Mouse (Mus musculus): ENCODE measurements around the gene Foxo4. TPM values are rescaled to one million over a fixed set of nuclear protein-coding genes. Genes with fewer than 3 reads are reported as not detected.
A peak's percentile ranks its signal among the peaks of the same experiment; 100 is the strongest.

Foxo4 gene
- polyA plus RNA-seq, 1 experiment from 2014 or later: 8.8 TPM

GRCm38 (mm10) chrX:101285953-101286670, 31.8 kb downstream of the Foxo4 start:
- 0 out of 2 replicates have a peak, but pooled peaks cover 8% of the 10 kb centered on the region for H3K27me3 ChIP-seq (ENCODE audit: control insufficient read depth, insufficient read depth, low read length)
- H3K9me3 ChIP-seq (ENCODE audit: control insufficient read depth, low read length): no peaks in the 10 kb centered on the region
- no peak overlapping the region for H3K27ac ChIP-seq (replicated peaks; ENCODE audit: low read depth, low read length)
- H3K4me2 ChIP-seq (ENCODE audit: low read depth, severe bottlenecking): no peak overlapping the region
- H3K36me3 ChIP-seq (ENCODE audit: control insufficient read depth, insufficient read depth, low read length): peaks cover 6% of the 10 kb centered on the region
- H3K9ac ChIP-seq (ENCODE audit: low read length): no peak overlapping the region
- no peak overlapping the region for H3K4me3 ChIP-seq (ENCODE audit: low read depth, low read length)
- DNase-seq (ENCODE audit: low spot score): no peak
- WGBS: 89% methylated on average over 14 of the region's 14 CpGs
- no peak for ATAC-seq (ENCODE audit: insufficient number of reproducible peaks, low FRiP score, low TSS enrichment, low read depth)
- H3K4me1 ChIP-seq (ENCODE audit: control insufficient read depth, insufficient read depth, low read length): no peaks in the 10 kb centered on the region

GRCm38 (mm10) chrX:101287543-101287942, 33.2 kb downstream of the Foxo4 start:
- H3K36me3 ChIP-seq (ENCODE audit: control insufficient read depth, insufficient read depth, low read length): peaks cover 9% of the 10 kb centered on the region
- H3K27me3 ChIP-seq (ENCODE audit: control insufficient read depth, insufficient read depth, low read length): 0 out of 2 replicates have a peak, but pooled peaks cover 8% of the 10 kb centered on the region
- no peak overlapping the region for H3K4me2 ChIP-seq (ENCODE audit: low read depth, severe bottlenecking)
- H3K4me1 ChIP-seq (ENCODE audit: control insufficient read depth, insufficient read depth, low read length): no peaks in the 10 kb centered on the region
- no peak overlapping the region for H3K27ac ChIP-seq (replicated peaks; ENCODE audit: low read depth, low read length)
- DNase-seq (ENCODE audit: low spot score) (no peak), ATAC-seq (ENCODE audit: insufficient number of reproducible peaks, low FRiP score, low TSS enrichment, low read depth) (no peak)
- WGBS: 90% methylated on average over 3 of the region's 3 CpGs
- no peaks in the 10 kb centered on the region for H3K9me3 ChIP-seq (ENCODE audit: control insufficient read depth, low read length)
- no peak overlapping the region for H3K9ac ChIP-seq (ENCODE audit: low read length)
- H3K4me3 ChIP-seq (ENCODE audit: low read depth, low read length): no peak overlapping the region

GRCm38 (mm10) chrX:101288432-101288831, 34.1 kb downstream of the Foxo4 start:
- Histone ChIP-seq H3K4me2 (ENCODE audit: low read depth, severe bottlenecking) (no peak overlapping the region), H3K4me1 (ENCODE audit: control insufficient read depth, insufficient read depth, low read length) (no peaks in the 10 kb centered on the region), H3K36me3 (ENCODE audit: control insufficient read depth, insufficient read depth, low read length) (peaks cover 9% of the 10 kb centered on the region), H3K9ac (ENCODE audit: low read length) (no peak overlapping the region), H3K9me3 (ENCODE audit: control insufficient read depth, low read length) (no peaks in the 10 kb centered on the region), H3K27me3 (ENCODE audit: control insufficient read depth, insufficient read depth, low read length) (0 out of 2 replicates have a peak, but pooled peaks cover 10% of the 10 kb centered on the region), H3K4me3 (ENCODE audit: low read depth, low read length) (no peak overlapping the region), H3K27ac (replicated peaks; ENCODE audit: low read depth, low read length) (no peak overlapping the region)
- 87% methylated on average over 6 of the region's 6 CpGs for WGBS
- DNase-seq (ENCODE audit: low spot score) (no peak), ATAC-seq (ENCODE audit: insufficient number of reproducible peaks, low FRiP score, low TSS enrichment, low read depth) (no peak)

DNA sequence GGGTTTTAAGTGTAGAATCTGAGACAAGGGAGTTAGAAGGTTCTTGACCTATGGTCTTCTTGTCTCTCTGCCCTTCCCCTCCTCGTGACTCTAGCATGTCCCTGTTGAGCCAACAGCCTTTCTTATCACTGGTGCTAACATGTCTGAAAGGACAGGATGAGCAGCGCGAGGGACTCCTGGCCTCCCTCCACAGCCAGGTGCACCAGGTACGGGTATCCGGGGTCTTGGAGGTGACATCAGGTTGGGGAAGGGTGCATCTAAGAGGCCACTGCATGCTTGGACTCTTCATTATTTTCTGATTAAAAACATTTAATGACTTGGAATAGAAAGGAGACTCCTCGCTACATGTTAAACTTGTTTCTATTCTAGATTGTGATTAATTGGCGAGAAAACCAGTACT, 34.7 kb downstream of the Foxo4 start:
- H3K9me3 ChIP-seq (ENCODE audit: control insufficient read depth, low read length): no peaks in the 10 kb centered on the region
- ATAC-seq (ENCODE audit: insufficient number of reproducible peaks, low FRiP score, low TSS enrichment, low read depth) (no peak), DNase-seq (ENCODE audit: low spot score) (no peak)
- no peak overlapping the region for H3K4me2 ChIP-seq (ENCODE audit: low read depth, severe bottlenecking)
- H3K36me3 ChIP-seq (ENCODE audit: control insufficient read depth, insufficient read depth, low read length): peaks cover 9% of the 10 kb centered on the region
- no peak overlapping the region for H3K27ac ChIP-seq (replicated peaks; ENCODE audit: low read depth, low read length)
- H3K4me1 ChIP-seq (ENCODE audit: control insufficient read depth, insufficient read depth, low read length): no peaks in the 10 kb centered on the region
- no peak overlapping the region for H3K9ac ChIP-seq (ENCODE audit: low read length)
- 92% methylated on average over 7 of the region's 7 CpGs for WGBS
- 0 out of 2 replicates have a peak, but pooled peaks cover 11% of the 10 kb centered on the region for H3K27me3 ChIP-seq (ENCODE audit: control insufficient read depth, insufficient read depth, low read length)
- H3K4me3 ChIP-seq (ENCODE audit: low read depth, low read length): no peak overlapping the region

DNA sequence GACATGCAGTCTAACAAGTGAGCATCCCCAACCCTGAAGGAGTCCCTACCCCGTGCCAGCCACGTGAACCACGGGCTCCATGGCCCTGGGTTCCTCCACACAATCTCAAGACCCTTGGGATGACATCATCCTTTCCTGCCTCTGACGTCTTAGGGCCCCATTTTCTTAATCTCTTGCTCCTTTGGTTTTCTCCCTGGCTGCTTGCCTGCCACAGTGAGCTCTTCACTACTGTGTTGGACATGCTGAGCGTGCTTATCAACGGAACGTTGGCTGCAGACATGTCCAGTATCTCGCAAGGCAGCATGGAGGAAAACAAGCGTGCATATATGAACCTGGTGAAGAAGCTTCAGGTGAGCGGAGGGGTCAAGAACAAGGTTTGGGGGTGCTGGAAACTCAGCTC, 35.8 kb downstream of the Foxo4 start:
- Histone ChIP-seq H3K27me3 (ENCODE audit: control insufficient read depth, insufficient read depth, low read length) (0 out of 2 replicates have a peak, but pooled peaks cover 11% of the 10 kb centered on the region), H3K36me3 (ENCODE audit: control insufficient read depth, insufficient read depth, low read length) (peaks cover 5% of the 10 kb centered on the region; the same call in 1 of the 2 replicates)

GRCm38 (mm10) chrX:101299055-101299454, 44.7 kb downstream of the Foxo4 start, which contains the start of gene Nlgn3:
Nlgn3 (plus strand) TSS chrX:101299168.
- DNase-seq (ENCODE audit: low spot score) (peak; percentile 55), ATAC-seq (ENCODE audit: insufficient number of reproducible peaks, low FRiP score, low TSS enrichment, low read depth) (peak; percentile 17; the same call in 1 of the 2 replicates)
- no peaks in the 10 kb centered on the region for H3K4me1 ChIP-seq (ENCODE audit: control insufficient read depth, insufficient read depth, low read length)
- H3K4me2 ChIP-seq (ENCODE audit: low read depth, severe bottlenecking): peak within 1 kb of the TSS; percentile 49
- WGBS: 26% methylated on average over 14 of the region's 24 CpGs
- 0 out of 2 replicates have a peak within 1 kb of the TSS, but pooled peaks have one; percentile 36 for H3K27ac ChIP-seq (replicated peaks; ENCODE audit: low read depth, low read length)
- H3K27me3 ChIP-seq (ENCODE audit: control insufficient read depth, insufficient read depth, low read length): peaks cover 5% of the 10 kb centered on the region; the same call in 1 of the 2 replicates
- H3K9me3 ChIP-seq (ENCODE audit: control insufficient read depth, low read length): no peaks in the 10 kb centered on the region
- peaks cover 8% of the 10 kb centered on the region; the same call in 1 of the 2 replicates for H3K36me3 ChIP-seq (ENCODE audit: control insufficient read depth, insufficient read depth, low read length)
- peak within 1 kb of the TSS; percentile 37 for H3K4me3 ChIP-seq (ENCODE audit: low read depth, low read length)
- peak within 1 kb of the TSS; percentile 41 for H3K9ac ChIP-seq (ENCODE audit: low read length)

More for the DNA sequence above, 35.8 kb downstream of the Foxo4 start:
- H3K9me3 ChIP-seq (ENCODE audit: control insufficient read depth, low read length): no peaks in the 10 kb centered on the region
- no peak overlapping the region for H3K9ac ChIP-seq (ENCODE audit: low read length)
- no peak overlapping the region for H3K4me3 ChIP-seq (ENCODE audit: low read depth, low read length)
- H3K4me1 ChIP-seq (ENCODE audit: control insufficient read depth, insufficient read depth, low read length): no peaks in the 10 kb centered on the region
- DNase-seq (ENCODE audit: low spot score): no peak
- no peak overlapping the region for H3K4me2 ChIP-seq (ENCODE audit: low read depth, severe bottlenecking)
- no peak overlapping the region for H3K27ac ChIP-seq (replicated peaks; ENCODE audit: low read depth, low read length)
- 87% methylated on average over 10 of the region's 10 CpGs for WGBS
- no peak for ATAC-seq (ENCODE audit: insufficient number of reproducible peaks, low FRiP score, low TSS enrichment, low read depth)

GRCm38 (mm10) chrX:101299473-101300426, 45.4 kb downstream of the Foxo4 start:
- Histone ChIP-seq H3K27me3 (ENCODE audit: control insufficient read depth, insufficient read depth, low read length) (peaks cover 5% of the 10 kb centered on the region; the same call in 1 of the 2 replicates), H3K4me1 (ENCODE audit: control insufficient read depth, insufficient read depth, low read length) (no peaks in the 10 kb centered on the region), H3K9ac (ENCODE audit: low read length) (peak overlapping the region; percentile 41), H3K36me3 (ENCODE audit: control insufficient read depth, insufficient read depth, low read length) (peaks cover 8% of the 10 kb centered on the region; the same call in 1 of the 2 replicates), H3K4me3 (ENCODE audit: low read depth, low read length) (peak overlapping the region; percentile 37), H3K27ac (replicated peaks; ENCODE audit: low read depth, low read length) (0 out of 2 replicates have a peak overlapping the region, but pooled peaks have one; percentile 36), H3K4me2 (ENCODE audit: low read depth, severe bottlenecking) (peak overlapping the region; percentile 49), H3K9me3 (ENCODE audit: control insufficient read depth, low read length) (no peaks in the 10 kb centered on the region)
- peak; percentile 38 for DNase-seq (ENCODE audit: low spot score)
- WGBS: 29% methylated on average over 10 of the region's 13 CpGs
- peak; percentile 77 for ATAC-seq (ENCODE audit: insufficient number of reproducible peaks, low FRiP score, low TSS enrichment, low read depth)

Data from limb, embryonic 11.5 days (tissue).